9 mouse cellular contexts compared by ENCODE assay signal in genomic region chr13:54884709-54885460, GRCm38 (mm10).
A peak's percentile ranks its signal among the peaks of the same experiment; 100 is the strongest.
DNase-seq lines count a peak whose midpoint lies in the region; ATAC-seq and TF ChIP-seq lines count a peak whose summit lies in the region.
"Had no signal": no experiment of that assay in that cellular context is flagged by ENCODE, and none has a peak within 500 bp of the region (broad histone marks: within the 10 kb centered on the region; RNA-seq: fewer than 3 reads in every experiment).

No protein-coding gene starts in this region.

- H3K9ac ChIP-seq in neural tube, embryonic 12.5 days: no peak overlapping the region
- no peak overlapping the region for H3K9ac ChIP-seq in hindbrain, embryonic 11.5 days (ENCODE audit: low read depth, low read length)
- no peak overlapping the region for H3K9ac ChIP-seq in midbrain, embryonic 16.5 days (ENCODE audit: low read depth, low read length)
- no peak overlapping the region for H3K9ac ChIP-seq in liver, postnatal 0 days (replicated peaks)

- 41% methylated on average over 14 of the region's 14 CpGs for WGBS in neural tube, embryonic 12.5 days
- 61% methylated on average over 14 of the region's 14 CpGs for WGBS in hindbrain, embryonic 11.5 days
- 29% methylated on average over 14 of the region's 14 CpGs for WGBS in midbrain, embryonic 16.5 days
- WGBS in liver, postnatal 0 days (ENCODE audit: insufficient replicate concordance): 59% methylated on average over 14 of the region's 14 CpGs

- H3K9me3 ChIP-seq in neural tube, embryonic 12.5 days: no peaks in the 10 kb centered on the region
- H3K9me3 ChIP-seq in hindbrain, embryonic 11.5 days (ENCODE audit: control insufficient read depth, low read length): no peaks in the 10 kb centered on the region
- H3K9me3 ChIP-seq in midbrain, embryonic 16.5 days (replicated peaks; ENCODE audit: control insufficient read depth, low read length, poor library complexity, severe bottlenecking): no peaks in the 10 kb centered on the region
- H3K9me3 ChIP-seq in liver, postnatal 0 days (ENCODE audit: low read length): no peaks in the 10 kb centered on the region

- no peaks in the 10 kb centered on the region for H3K27me3 ChIP-seq in neural tube, embryonic 12.5 days (replicated peaks)
- no peaks in the 10 kb centered on the region for H3K27me3 ChIP-seq in hindbrain, embryonic 11.5 days (ENCODE audit: control insufficient read depth, insufficient read depth, low read length)
- H3K27me3 ChIP-seq in midbrain, embryonic 16.5 days (ENCODE audit: control insufficient read depth, insufficient read depth, low read depth, low read length): no peaks in the 10 kb centered on the region
- 0 out of 2 replicates have a peak, but pooled peaks cover 8% of the 10 kb centered on the region for H3K27me3 ChIP-seq in liver, postnatal 0 days (ENCODE audit: insufficient read depth, low read length)

- no peak for DNase-seq in neural tube, embryonic 10.5 days (ENCODE audit: extremely low spot score, low spot score)
- DNase-seq in cerebellum, postnatal 10 days: peak; percentile 83 to 87
- DNase-seq in hindbrain, embryonic 11.5 days (ENCODE audit: low spot score): no peak
- DNase-seq in lung, postnatal 4 days: no peak
- DNase-seq in lung, postnatal 25 days (ENCODE audit: low spot score): no peak
- no peak for DNase-seq in liver, postnatal 0 days
- DNase-seq: kidney, adult 11 months had no signal

- no peak overlapping the region for H3K27ac ChIP-seq in neural tube, embryonic 12.5 days
- H3K27ac ChIP-seq in hindbrain, embryonic 11.5 days (ENCODE audit: low read depth, low read length): peak overlapping the region; percentile 44; the same call in 1 of the 2 replicates
- H3K27ac ChIP-seq in midbrain, embryonic 16.5 days (ENCODE audit: low read length): peak overlapping the region; percentile 60
- H3K27ac ChIP-seq in liver, postnatal 0 days (ENCODE audit: low read depth): no peak overlapping the region

- no peaks in the 10 kb centered on the region for H3K36me3 ChIP-seq in neural tube, embryonic 12.5 days
- no peaks in the 10 kb centered on the region for H3K36me3 ChIP-seq in hindbrain, embryonic 11.5 days (ENCODE audit: control insufficient read depth, insufficient read depth, low read length)
- H3K36me3 ChIP-seq in midbrain, embryonic 16.5 days (ENCODE audit: control insufficient read depth, insufficient read depth, low read length): no peaks in the 10 kb centered on the region
- H3K36me3 ChIP-seq in liver, postnatal 0 days (replicated peaks; ENCODE audit: insufficient read depth, low read length): no peaks in the 10 kb centered on the region

- H3K4me3 ChIP-seq in neural tube, embryonic 12.5 days: no peak overlapping the region
- H3K4me3 ChIP-seq in hindbrain, embryonic 11.5 days (ENCODE audit: low read depth, low read length): no peak overlapping the region
- H3K4me3 ChIP-seq in midbrain, embryonic 16.5 days (ENCODE audit: low read depth, low read length): no peak overlapping the region
- H3K4me3 ChIP-seq in liver, postnatal 0 days (ENCODE audit: low read depth, low read length): no peak overlapping the region

- no peak overlapping the region; the same call in 1 of the 2 replicates for H3K4me2 ChIP-seq in neural tube, embryonic 12.5 days (replicated peaks)
- no peak overlapping the region for H3K4me2 ChIP-seq in hindbrain, embryonic 11.5 days (replicated peaks; ENCODE audit: low read depth, low read length)
- H3K4me2 ChIP-seq in midbrain, embryonic 16.5 days (ENCODE audit: low read length): no peak overlapping the region
- H3K4me2 ChIP-seq in liver, postnatal 0 days (ENCODE audit: low read depth, low read length): no peak overlapping the region

- H3K4me1 ChIP-seq in neural tube, embryonic 12.5 days: peaks cover 43% of the 10 kb centered on the region
- H3K4me1 ChIP-seq in hindbrain, embryonic 11.5 days (replicated peaks; ENCODE audit: control insufficient read depth, insufficient read depth, low read length): peaks cover 7% of the 10 kb centered on the region
- peaks cover 34% of the 10 kb centered on the region for H3K4me1 ChIP-seq in midbrain, embryonic 16.5 days (ENCODE audit: control insufficient read depth, insufficient read depth, low read length)
- no peaks in the 10 kb centered on the region for H3K4me1 ChIP-seq in liver, postnatal 0 days (ENCODE audit: insufficient read depth)

- no peak for TF ChIP-seq CTCF in liver, postnatal 0 days (IDR thresholded peaks at IDR 0.05; ENCODE audit: low read depth)

- peak; percentile 72; the same call in 1 of the 2 replicates for ATAC-seq in neural tube, embryonic 12.5 days (ENCODE audit: low FRiP score, low read depth)
- peak; percentile 73 for ATAC-seq in hindbrain, embryonic 11.5 days (ENCODE audit: low FRiP score)
- no peak for ATAC-seq in midbrain, embryonic 16.5 days
- no peak for ATAC-seq in liver, postnatal 0 days

- TF ChIP-seq EP300 in liver, postnatal 0 days (IDR thresholded peaks at IDR 0.05; ENCODE audit: low read depth): no peak

Comparison
In these comparisons a context has a peak if more than half of its experiments do, and no peak if none do; other contexts are left out.
1. ATAC-seq: peak in neural tube, embryonic 12.5 days (single experiment) and hindbrain, embryonic 11.5 days (single experiment); none in midbrain, embryonic 16.5 days (single experiment) and liver, postnatal 0 days (single experiment).
2. H3K27ac ChIP-seq: peak in hindbrain, embryonic 11.5 days (single experiment) and midbrain, embryonic 16.5 days (single experiment); none in neural tube, embryonic 12.5 days (single experiment) and liver, postnatal 0 days (single experiment).
3. DNase-seq: peak in cerebellum, postnatal 10 days (2 of 2); none in neural tube, embryonic 10.5 days (single experiment), hindbrain, embryonic 11.5 days (single experiment), lung, postnatal 4 days (0 of 2), lung, postnatal 25 days (single experiment) and liver, postnatal 0 days (single experiment).